Mouse (Mus musculus) adrenal gland (tissue): Measurements from ENCODE around the gene Mapkapk3.
"Not testable (repeated sequence)": the region's sequence is repeated elsewhere in the genome, so short reads cannot be mapped to it uniquely, and the experiment has no call there.

Experiments used
- intact Hi-C: fragments of 180-260 bp; cut with DNase I; formaldehyde crosslinking; loops from one replicate; pipeline ENCODE4 v1.15.1; 2025

Mapkapk3 gene

GRCm38 (mm10) chr9:107308346-107309000, 18.8 kb upstream of the Mapkapk3 start:
- intact Hi-C loops: no loop called here

- intact Hi-C loops: no loop called here
Measured at GRCm38 (mm10) chr9:107307886-107308285, 18.2 kb upstream of the Mapkapk3 start.

GRCm38 (mm10) chr9:107307099-107307872, 17.6 kb upstream of the Mapkapk3 start:
- intact Hi-C loops: no loop called here

- intact Hi-C loops: not testable (repeated sequence)
Measured at GRCm38 (mm10) chr9:107306673-107307072, 17.0 kb upstream of the Mapkapk3 start.

GRCm38 (mm10) chr9:107305601-107306542, 16.2 kb upstream of the Mapkapk3 start:
- intact Hi-C loops: no loop called here

- intact Hi-C loops: no loop called here
Measured at GRCm38 (mm10) chr9:107305012-107305411, 15.3 kb upstream of the Mapkapk3 start.

- intact Hi-C loops: no loop called here
Measured at GRCm38 (mm10) chr9:107304383-107304782, 14.7 kb upstream of the Mapkapk3 start.

GRCm38 (mm10) chr9:107303900-107304299, 14.2 kb upstream of the Mapkapk3 start:
- intact Hi-C loops: no loop called here

GRCm38 (mm10) chr9:107303121-107303820, 13.6 kb upstream of the Mapkapk3 start:
- intact Hi-C loops: no loop called here

- intact Hi-C loops: no loop called here
Measured at GRCm38 (mm10) chr9:107302592-107302991, 12.9 kb upstream of the Mapkapk3 start.

- intact Hi-C loops: no loop called here
Measured at GRCm38 (mm10) chr9:107301554-107302331, 12.1 kb upstream of the Mapkapk3 start.

GRCm38 (mm10) chr9:107300224-107300973, 10.7 kb upstream of the Mapkapk3 start:
- intact Hi-C loops: no loop called here

GRCm38 (mm10) chr9:107299783-107300182, 10.1 kb upstream of the Mapkapk3 start:
- intact Hi-C loops: no loop called here

GRCm38 (mm10) chr9:107298876-107299275, 9.2 kb upstream of the Mapkapk3 start:
- intact Hi-C loops: no loop called here

GRCm38 (mm10) chr9:107298059-107298780, 8.5 kb upstream of the Mapkapk3 start:
- intact Hi-C loops: no loop called here

- intact Hi-C loops: no loop called here
Measured at GRCm38 (mm10) chr9:107297658-107298057, 8.0 kb upstream of the Mapkapk3 start.

GRCm38 (mm10) chr9:107297059-107297458, 7.4 kb upstream of the Mapkapk3 start:
- intact Hi-C loops: no loop called here

GRCm38 (mm10) chr9:107296501-107296965, 6.9 kb upstream of the Mapkapk3 start:
- intact Hi-C loops: no loop called here

- intact Hi-C loops: no loop called here
Measured at GRCm38 (mm10) chr9:107296041-107296440, 6.4 kb upstream of the Mapkapk3 start.

GRCm38 (mm10) chr9:107296016-107296040, 6.2 kb upstream of the Mapkapk3 start, which contains the start of gene Cish:
Gene Cish, plus strand, starts transcription at chr9:107296026.
- intact Hi-C loops: no loop called here
